Mouse (Mus musculus): Measurements from ENCODE around the gene Hibch. TPM values are rescaled to one million over a fixed set of nuclear protein-coding genes. Genes with fewer than 3 reads are reported as not detected.

Hibch gene
- 23.9 TPM in 2 replicates for polyA plus RNA-seq (2012; rRNA removed)

GRCm38 (mm10) chr1:52844782-52845665 lies at the start of gene Hibch:
Gene Hibch (plus strand): TSS chr1:52844929.

DNA sequence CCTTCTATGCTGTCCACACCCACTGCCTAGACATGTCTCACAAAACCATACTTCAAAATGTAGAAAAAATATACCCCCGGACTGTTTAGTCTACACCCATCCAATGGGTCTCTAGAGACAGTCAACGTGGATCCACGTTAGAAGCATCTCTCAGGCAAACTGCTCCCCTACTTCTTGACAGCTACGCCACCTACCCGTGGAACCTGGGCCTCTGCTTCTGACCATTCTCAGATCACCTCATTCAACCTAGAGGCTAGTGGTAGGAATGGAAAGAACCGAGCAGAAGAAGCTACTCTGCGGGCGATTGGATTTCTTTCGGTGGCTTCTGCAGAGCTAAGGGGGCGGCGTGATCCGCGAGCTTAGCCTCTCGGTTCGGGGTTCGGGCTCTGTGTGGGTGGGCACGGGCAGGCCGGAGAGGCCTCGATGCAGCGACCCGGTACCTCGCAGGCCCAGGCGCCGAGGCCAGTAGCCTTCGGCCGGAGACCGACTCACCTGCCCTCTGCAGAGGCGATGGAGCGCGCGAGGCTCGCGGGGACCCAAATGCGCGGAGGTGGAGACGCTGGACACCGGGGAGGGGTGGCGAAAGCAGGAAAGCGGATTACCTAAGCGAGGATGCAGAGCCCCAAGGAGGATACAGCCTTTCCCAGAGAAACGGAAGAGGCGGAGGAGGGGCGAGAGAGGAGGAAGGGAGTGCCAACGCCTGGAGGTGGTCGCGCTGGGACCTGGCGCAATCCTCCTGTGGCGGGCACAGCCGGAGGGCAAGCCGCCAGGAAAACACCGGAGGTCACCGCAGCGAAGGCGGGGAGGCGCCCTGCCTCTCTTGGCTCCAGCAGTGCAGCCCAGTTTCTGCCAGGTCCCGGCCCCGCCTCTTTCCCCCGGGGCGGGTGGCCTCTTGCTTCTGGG lies 27.6 kb upstream of the Hibch start, which contains the start of gene Inpp1:
Inpp1 (minus strand) TSS at position 779 of the 903 bp plus-strand sequence.

Other genes with a start within 250 kb of the Hibch start
- 3.1 TPM in 2 replicates for gene Nemp2, start 214.2 kb upstream of the Hibch start, polyA plus RNA-seq (2012; rRNA removed)
- 2.0 and 2.1 TPM in 2 replicates for gene Mfsd6, start 117.5 kb upstream of the Hibch start, polyA plus RNA-seq (2012; rRNA removed)
- gene Inpp1, start 27.2 kb upstream of the Hibch start, polyA plus RNA-seq (2012; rRNA removed), result 8.6 and 8.7 TPM in 2 replicates
- 3.6 and 5.2 TPM in 2 replicates for gene 1700019D03Rik, start 175.2 kb downstream of the Hibch start, polyA plus RNA-seq (2012; rRNA removed)
- gene Mstn, start 216.7 kb downstream of the Hibch start, polyA plus RNA-seq (2012; rRNA removed), result 0.01 TPM in 1 of 2 replicates, not detected in the other